ENCODE assay signal across 8 mouse cellular contexts in the genomic region with DNA sequence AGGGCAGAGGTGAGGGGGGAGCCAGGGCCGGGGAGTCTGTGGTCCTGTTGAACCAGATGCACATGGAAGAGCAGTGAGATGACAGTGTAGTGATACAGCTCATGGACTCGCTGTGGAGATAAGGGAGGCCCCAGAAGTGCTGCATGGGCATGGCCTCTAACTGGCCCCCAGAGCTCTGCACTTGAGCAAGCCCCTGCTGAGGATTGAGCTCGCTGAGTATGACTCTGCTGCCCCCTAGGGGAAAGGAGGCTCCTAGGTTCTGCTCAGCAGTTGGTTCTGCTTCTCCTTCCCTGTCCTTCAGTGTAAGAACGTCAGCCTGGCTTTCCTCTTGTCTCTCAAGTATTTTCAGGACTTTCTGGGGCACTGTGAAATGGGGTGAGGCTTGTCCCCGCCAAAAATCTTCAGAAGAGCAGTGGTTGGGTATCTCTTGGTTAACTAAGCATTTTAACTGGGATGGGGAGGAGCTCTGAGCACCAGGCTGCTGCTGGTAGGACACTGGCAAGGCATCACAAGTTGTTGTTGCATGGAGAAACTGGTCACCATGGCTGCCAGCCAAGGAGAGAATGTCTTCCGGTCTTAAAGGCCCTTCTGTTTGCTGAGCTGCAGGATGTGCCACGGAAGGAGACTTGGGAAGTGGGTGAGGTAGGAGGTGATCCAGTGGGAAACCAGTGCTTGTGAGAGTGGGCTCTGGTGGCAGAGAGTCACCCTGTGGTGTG. TPM values are rescaled to one million over a fixed set of nuclear protein-coding genes. Genes with fewer than 3 reads are reported as not detected.
DNase-seq lines count a peak whose midpoint lies in the region; ATAC-seq lines count a peak whose summit lies in the region.

No protein-coding gene starts in this region.

- no peak overlapping the region for H3K4me3 ChIP-seq in hindbrain, embryonic 14.5 days (replicated peaks; ENCODE audit: low read length)

- no peaks in the 10 kb centered on the region for H3K4me1 ChIP-seq in hindbrain, embryonic 14.5 days (replicated peaks; ENCODE audit: control insufficient read depth, insufficient read depth, low read length)

- no peak overlapping the region for H3K27ac ChIP-seq in hindbrain, embryonic 14.5 days

- H3K9me3 ChIP-seq in hindbrain, embryonic 14.5 days (ENCODE audit: control insufficient read depth, low read length), result no peaks in the 10 kb centered on the region

- no peak overlapping the region for H3K4me2 ChIP-seq in hindbrain, embryonic 14.5 days (replicated peaks)

- no peaks in the 10 kb centered on the region for H3K27me3 ChIP-seq in hindbrain, embryonic 14.5 days (ENCODE audit: control insufficient read depth, insufficient read depth, low read length)

- no peak overlapping the region for H3K9ac ChIP-seq in hindbrain, embryonic 14.5 days

- peak; percentile 77; the same call in 1 of the 2 replicates for ATAC-seq in hindbrain, embryonic 14.5 days (ENCODE audit: low FRiP score)

- WGBS in hindbrain, embryonic 14.5 days, result 25% methylated on average over 7 of the region's 7 CpGs

- DNase-seq in R1 (ENCODE audit: low read depth, low spot score), result peak; percentile 87
- DNase-seq in cerebellum, postnatal 14 days, result peak; percentile 91 to 93
- DNase-seq in frontal cortex, postnatal 25 days (ENCODE audit: low spot score in 2 of 2), result peak; percentile 60 to 76
- DNase-seq in hindbrain, embryonic 14.5 days (ENCODE audit: low spot score), result peak; percentile 86
- DNase-seq in layer of hippocampus, postnatal 25 days (ENCODE audit: extremely low spot score in 1 of 2, low spot score in 1 of 2), result peak; percentile 69 to 86
- peak; percentile 85 for DNase-seq in lung, postnatal 25 days (ENCODE audit: low spot score)
- DNase-seq in retina, postnatal 1 day, result peak; percentile 91
- DNase-seq in thymus, postnatal 4 days, result peak; percentile 85

- no peaks in the 10 kb centered on the region for H3K36me3 ChIP-seq in hindbrain, embryonic 14.5 days (replicated peaks; ENCODE audit: control insufficient read depth, insufficient read depth)

RNA-seq across cellular contexts. Expression of gene Spata31d1d, which starts 3.0 kb away (rescaled TPM):
- 0.09 TPM in 1 of 2 replicates, not detected in the other for polyA plus RNA-seq in hindbrain, embryonic 14.5 days (2014; fragmentation: Nextera tagmentation; extraction: Ambion mirVana)
- not detected for total RNA-seq in layer of hippocampus, postnatal 25 days (2021)

RNA-seq across cellular contexts. Expression of gene Spata31d1b, which starts 16.5 kb away (rescaled TPM):
- polyA plus RNA-seq in hindbrain, embryonic 14.5 days (2014; fragmentation: Nextera tagmentation; extraction: Ambion mirVana), result not detected in 2 replicates
- under 1 TPM; 0.12 to 0.14 TPM for total RNA-seq in layer of hippocampus, postnatal 25 days (2021)

RNA-seq across cellular contexts. Expression of gene 1700014D04Rik, which starts 18.0 kb away (rescaled TPM):
- 0.11 and 0.93 TPM in 2 replicates for polyA plus RNA-seq in hindbrain, embryonic 14.5 days (2014; fragmentation: Nextera tagmentation; extraction: Ambion mirVana)
- under 1 TPM; 0.45 to 0.66 TPM for total RNA-seq in layer of hippocampus, postnatal 25 days (2021)

RNA-seq across cellular contexts. Expression of gene Spata31d1a, which starts 18.4 kb away (rescaled TPM):
- polyA plus RNA-seq in hindbrain, embryonic 14.5 days (2014; fragmentation: Nextera tagmentation; extraction: Ambion mirVana), result 0.05 and 0.16 TPM in 2 replicates
- total RNA-seq in layer of hippocampus, postnatal 25 days (2021), result under 1 TPM; 0.27 to 0.38 TPM

RNA-seq across cellular contexts. Expression of gene 4921517D22Rik, which starts 34.6 kb away (rescaled TPM):
- polyA plus RNA-seq in hindbrain, embryonic 14.5 days (2014; fragmentation: Nextera tagmentation; extraction: Ambion mirVana), result not detected in 2 replicates
- total RNA-seq in layer of hippocampus, postnatal 25 days (2021), result not detected
